In the genomic region with DNA sequence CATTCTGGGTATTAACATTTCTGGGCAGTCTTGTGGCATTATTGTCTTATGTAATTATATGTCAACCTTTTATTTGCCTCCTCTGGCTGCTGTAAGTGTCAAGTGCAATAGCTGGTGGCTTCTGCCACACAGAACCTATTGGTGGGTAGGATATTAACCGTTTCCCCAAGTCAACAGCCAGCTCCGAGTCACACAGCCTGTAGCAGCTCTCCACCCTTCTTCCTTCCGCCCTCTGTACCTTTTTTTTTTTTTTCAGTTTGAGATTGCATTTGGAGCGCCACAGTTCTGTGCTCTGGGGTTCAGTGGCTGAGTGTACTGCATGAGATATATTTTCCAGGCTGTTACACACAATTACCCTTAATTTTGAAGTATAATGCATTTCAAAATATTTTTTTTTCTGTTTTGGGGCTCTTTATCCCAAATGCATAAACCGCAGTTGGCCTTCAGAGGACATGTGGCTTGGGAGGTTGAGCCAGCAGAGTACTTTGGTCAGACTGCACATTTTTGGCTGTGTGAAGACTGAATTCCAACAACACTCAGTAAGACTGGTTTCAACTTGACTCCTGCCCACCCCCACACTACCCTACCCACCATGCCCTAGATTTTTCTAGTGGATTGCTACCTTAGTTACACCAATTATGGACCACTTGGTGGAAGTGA, we compare ENCODE assay signal across 12 mouse cellular contexts. TPM values are rescaled to one million over a fixed set of nuclear protein-coding genes. Genes with fewer than 3 reads are reported as not detected.
DNase-seq lines count a peak whose midpoint lies in the region; ATAC-seq and TF ChIP-seq lines count a peak whose summit lies in the region.
"Had no signal": no experiment of that assay in that cellular context is flagged by ENCODE, and none has a peak within 500 bp of the region (broad histone marks: within the 10 kb centered on the region; RNA-seq: fewer than 3 reads in every experiment).

No protein-coding gene starts in this region.

- H3K9me3 ChIP-seq in lung, postnatal 0 days (ENCODE audit: low read length) = no peaks in the 10 kb centered on the region
- H3K9me3 ChIP-seq: limb, embryonic 10.5 days had no signal

- 35% methylated on average over 5 of the region's 5 CpGs for WGBS in lung, postnatal 0 days

- no peak for TF ChIP-seq EP300 in lung, postnatal 0 days (IDR thresholded peaks at IDR 0.05)

- no peak for TF ChIP-seq CTCF in gastrocnemius, adult 2 months (IDR thresholded peaks at IDR 0.05)
- no peak for TF ChIP-seq CTCF in lung, postnatal 0 days (IDR thresholded peaks at IDR 0.05)

- H3K4me2 ChIP-seq in lung, postnatal 0 days (replicated peaks; ENCODE audit: low read depth, low read length) = no peak overlapping the region

- H3K27me3 ChIP-seq in lung, postnatal 0 days (replicated peaks; ENCODE audit: insufficient read depth, low read length) = no peaks in the 10 kb centered on the region

- H3K4me1 ChIP-seq in lung, postnatal 0 days (ENCODE audit: insufficient read depth, low read depth, low read length) = peaks cover 27% of the 10 kb centered on the region

- 0 out of 2 replicates have a peak, but pooled peaks have one; percentile 10 for ATAC-seq in lung, postnatal 0 days
- peak; percentile 19 for ATAC-seq in activated CD4-positive, CD25-positive, alpha-beta regulatory T cell, adult 4 months
- ATAC-seq in megakaryocyte, adult 5-6 weeks (ENCODE audit: poor library complexity, severe bottlenecking) = peak; percentile 23; the same call in 1 of the 2 replicates

- no peak overlapping the region for H3K9ac ChIP-seq in lung, postnatal 0 days (replicated peaks; ENCODE audit: low read depth)

- no peaks in the 10 kb centered on the region for H3K36me3 ChIP-seq in lung, postnatal 0 days (ENCODE audit: insufficient read depth, low read length)
- H3K36me3 ChIP-seq: limb, embryonic 10.5 days had no signal

- H3K27ac ChIP-seq in gastrocnemius, adult 2 months = peak overlapping the region; percentile 63
- peak overlapping the region; percentile 20 for H3K27ac ChIP-seq in lung, postnatal 0 days (ENCODE audit: low read length)
- H3K27ac ChIP-seq: limb, embryonic 10.5 days had no signal

- intact Hi-C loops in gastrocnemius, adult 2 months (cut with DNase I) = loop anchor here (5.0 kb wide), 1 partner anchor 34 kb away; no protein-coding TSS in a partner anchor
- intact Hi-C loops in gastrocnemius, postnatal 14 days (cut with DNase I; ENCODE audit: low total_unique reads) = no loop called here

- no peak overlapping the region for H3K4me3 ChIP-seq in gastrocnemius, adult 2 months
- H3K4me3 ChIP-seq in lung, postnatal 0 days (ENCODE audit: low read depth, low read length) = no peak overlapping the region
- H3K4me3 ChIP-seq: limb, embryonic 10.5 days had no signal

- no peak for DNase-seq in gastrocnemius, adult 2 months
- DNase-seq in gastrocnemius, postnatal 14 days = no peak
- DNase-seq in lung, postnatal 0 days (ENCODE audit: low spot score) = peak; percentile 41
- no peak for DNase-seq in lung, postnatal 4 days
- DNase-seq in urinary bladder, adult 2 months (ENCODE audit: low spot score) = no peak
- DNase-seq in layer of hippocampus, postnatal 14 days (ENCODE audit: low spot score in 2 of 2) = no peak
- DNase-seq: B cell, adult 2 months; cerebellum, adult 18-20 months; kidney, adult 11 months had no signal

RNA-seq across cellular contexts. Expression of gene Elmo1, which starts 7.7 kb away (rescaled TPM):
- total RNA-seq in gastrocnemius, adult 2 months (2021) = 1 to 10 TPM; 4.1 to 4.3 TPM
- total RNA-seq in gastrocnemius, postnatal 14 days (2021) = 10 to 100 TPM; 11.4 to 12.3 TPM
- polyA plus RNA-seq in lung, postnatal 0 days (2015; fragmentation: Nextera tagmentation; extraction: Ambion mirVana) = 20.8 and 21.9 TPM in 2 replicates
- 100 to 1,000 TPM in 1 of 2 experiments, 10 to 100 TPM in 1; 81.7 to 103 TPM for polyA plus RNA-seq in activated CD4-positive, CD25-positive, alpha-beta regulatory T cell, adult 4 months (2017; shearing (Covaris generic))
- total RNA-seq in megakaryocyte, adult 5-6 weeks (2015) = 69.9 and 81.4 TPM in 2 replicates
- total RNA-seq in megakaryocyte, adult 5-6 weeks (2017) = 37.1 and 45.1 TPM in 2 replicates
- polyA plus RNA-seq in urinary bladder, adult 2 months (2012; rRNA removed) = 9.8 and 11.6 TPM in 2 replicates
- total RNA-seq in layer of hippocampus, postnatal 14 days (2021) = 10 to 100 TPM; 28.5 to 36.9 TPM
